Mouse (Mus musculus) limb, embryonic 11.5 days (tissue): ENCODE data around the gene Il13. TPM values are rescaled to one million over a fixed set of nuclear protein-coding genes. Genes with fewer than 3 reads are reported as not detected.

Experiments
- ATAC-seq: fragments of 200-750 bp; cut with Nextera tagmentation; 2 replicates; pipeline ENCODE4 v1.8.0; 2017; ENCODE audit warnings: low read depth; ENCODE audit not compliant: insufficient number of reproducible peaks, low FRiP score, low TSS enrichment
- DNase-seq: peaks from one replicate; pipeline ENCODE4 v3.0.0-alpha.2; 2015; ENCODE audit warnings: low spot score
- H3K27ac ChIP-seq: fragments of 300-500 bp; sonication (generic); replicated peaks from 2 replicates; pipeline ENCODE4 v1.5.1; 2014; ENCODE audit warnings: low read depth, mild to moderate bottlenecking, low read length
- H3K27me3 ChIP-seq: fragments of 300-500 bp; sonication (generic); 2 replicates; pipeline ENCODE4 v1.6.1; 2014; ENCODE audit warnings: mild to moderate bottlenecking, low read length, mixed read lengths; ENCODE audit not compliant: control insufficient read depth, insufficient read depth
- H3K36me3 ChIP-seq: fragments of 300-500 bp; sonication (generic); 2 replicates; pipeline ENCODE4 v1.6.1; 2014; ENCODE audit warnings: mild to moderate bottlenecking, low read length, moderate library complexity, mixed read lengths; ENCODE audit not compliant: control insufficient read depth, insufficient read depth
- H3K4me1 ChIP-seq: fragments of 300-500 bp; sonication (generic); 2 replicates; pipeline ENCODE4 v1.6.1; 2014; ENCODE audit warnings: low read length, mixed read lengths; ENCODE audit not compliant: control insufficient read depth, insufficient read depth
- H3K4me2 ChIP-seq: fragments of 300-500 bp; sonication (generic); 2 replicates; pipeline ENCODE4 v1.6.1; 2014; ENCODE audit warnings: low read depth, mild to moderate bottlenecking, moderate library complexity; ENCODE audit not compliant: severe bottlenecking
- H3K4me3 ChIP-seq: fragments of 300-500 bp; sonication (generic); 2 replicates; pipeline ENCODE4 v1.5.1; 2014; ENCODE audit warnings: low read depth, low read length
- H3K9ac ChIP-seq: fragments of 300-500 bp; sonication (generic); 2 replicates; pipeline ENCODE4 v1.6.1; 2014; ENCODE audit warnings: mild to moderate bottlenecking, low read length
- H3K9me3 ChIP-seq: fragments of 300-500 bp; sonication (generic); 2 replicates; pipeline ENCODE4 v1.6.1; 2016; ENCODE audit warnings: low read length; ENCODE audit not compliant: control insufficient read depth
- WGBS: fragments of 180-500 bp; shearing (Covaris S2); extraction: QIAGEN DNeasy Blood & Tissue Kit; methylation state at CpG from one replicate; pipeline ENCODE4 v1.1.7; 2014; 5-methylcytosine and 5-hydroxymethylcytosine counted together
- polyA plus RNA-seq: library from polyadenylated mRNA; unstranded; fragments of >200 nt; fragmentation: Nextera tagmentation; extraction: Ambion mirVana; gene quantifications from 2 replicates; pipeline ENCODE4 v1.2.1, GENCODE M21; 2014

Il13 gene
- polyA plus RNA-seq, 1 experiment from 2014 or later, result not detected

GRCm38 (mm10) chr11:53616748-53617558, 17.5 kb downstream of the Il13 start:
- H3K9ac ChIP-seq, result no peak overlapping the region
- H3K4me3 ChIP-seq, result no peak overlapping the region
- DNase-seq (no peak), ATAC-seq (no peak)
- no peak overlapping the region for H3K4me2 ChIP-seq
- no peaks in the 10 kb centered on the region for H3K4me1 ChIP-seq
- no peak overlapping the region for H3K27ac ChIP-seq
- no peaks in the 10 kb centered on the region for H3K36me3 ChIP-seq
- no peaks in the 10 kb centered on the region for H3K27me3 ChIP-seq
- 81% methylated on average over 8 of the region's 8 CpGs for WGBS
- H3K9me3 ChIP-seq, result no peaks in the 10 kb centered on the region

- DNase-seq, result no peak
- Histone ChIP-seq H3K4me3 (no peak overlapping the region), H3K27ac (no peak overlapping the region), H3K27me3 (no peaks in the 10 kb centered on the region), H3K36me3 (no peaks in the 10 kb centered on the region), H3K9me3 (no peaks in the 10 kb centered on the region), H3K9ac (no peak overlapping the region), H3K4me2 (no peak overlapping the region), H3K4me1 (no peaks in the 10 kb centered on the region)
- 94% methylated on average over 8 of the region's 8 CpGs for WGBS
- ATAC-seq, result no peak
Observed at GRCm38 (mm10) chr11:53615575-53615974, 18.9 kb downstream of the Il13 start.

GRCm38 (mm10) chr11:53615172-53615571, 19.3 kb downstream of the Il13 start:
- Histone ChIP-seq H3K9me3 (no peaks in the 10 kb centered on the region), H3K9ac (no peak overlapping the region), H3K4me1 (no peaks in the 10 kb centered on the region), H3K36me3 (no peaks in the 10 kb centered on the region), H3K4me3 (no peak overlapping the region), H3K27ac (no peak overlapping the region), H3K27me3 (no peaks in the 10 kb centered on the region), H3K4me2 (no peak overlapping the region)
- WGBS, result 72% methylated on average over 6 of the region's 6 CpGs
- ATAC-seq (no peak), DNase-seq (no peak)

- no peaks in the 10 kb centered on the region for H3K27me3 ChIP-seq
- no peak overlapping the region for H3K4me3 ChIP-seq
- H3K9me3 ChIP-seq, result no peaks in the 10 kb centered on the region
- no peak overlapping the region for H3K27ac ChIP-seq
- no peak for ATAC-seq
- DNase-seq, result no peak
- WGBS, result 83% methylated on average over 3 of the region's 3 CpGs
- H3K4me1 ChIP-seq, result no peaks in the 10 kb centered on the region
- no peak overlapping the region for H3K9ac ChIP-seq
- H3K4me2 ChIP-seq, result no peak overlapping the region
- H3K36me3 ChIP-seq, result no peaks in the 10 kb centered on the region
Observed at GRCm38 (mm10) chr11:53609672-53610071, 24.8 kb downstream of the Il13 start.

GRCm38 (mm10) chr11:53609231-53609630, 25.3 kb downstream of the Il13 start:
- Histone ChIP-seq H3K36me3 (no peaks in the 10 kb centered on the region), H3K4me3 (no peak overlapping the region), H3K9me3 (no peaks in the 10 kb centered on the region), H3K27me3 (no peaks in the 10 kb centered on the region), H3K4me1 (no peaks in the 10 kb centered on the region), H3K27ac (no peak overlapping the region), H3K4me2 (no peak overlapping the region), H3K9ac (no peak overlapping the region)
- WGBS, result 73% methylated on average over 6 of the region's 6 CpGs
- ATAC-seq, result no peak
- no peak for DNase-seq

- H3K27ac ChIP-seq, result no peak overlapping the region
- 9% methylated on average over 12 of the region's 12 CpGs for whole genome bisulfite sequencing
Observed at GRCm38 (mm10) chr11:53605609-53606008, 28.9 kb downstream of the Il13 start.

GRCm38 (mm10) chr11:53604983-53605382, 29.5 kb downstream of the Il13 start:
- Histone ChIP-seq H3K4me3 (no peak overlapping the region), H3K27me3 (no peaks in the 10 kb centered on the region), H3K27ac (no peak overlapping the region), H3K4me1 (no peaks in the 10 kb centered on the region), H3K36me3 (no peaks in the 10 kb centered on the region), H3K9me3 (no peaks in the 10 kb centered on the region), H3K4me2 (no peak overlapping the region), H3K9ac (no peak overlapping the region)
- 94% methylated on average over 3 of the region's 3 CpGs for WGBS
- DNase-seq (no peak), ATAC-seq (no peak)

More at GRCm38 (mm10) chr11:53605609-53606008, 28.9 kb downstream of the Il13 start:
- no peaks in the 10 kb centered on the region for H3K9me3 ChIP-seq
- no peak for ATAC-seq
- H3K4me3 ChIP-seq, result no peak overlapping the region
- no peaks in the 10 kb centered on the region for H3K27me3 ChIP-seq
- H3K4me2 ChIP-seq, result no peak overlapping the region
- no peak for DNase-seq
- no peak overlapping the region for H3K9ac ChIP-seq
- no peaks in the 10 kb centered on the region for H3K36me3 ChIP-seq
- H3K4me1 ChIP-seq, result no peaks in the 10 kb centered on the region

GRCm38 (mm10) chr11:53591116-53591515, 43.4 kb downstream of the Il13 start:
- H3K4me3 ChIP-seq, result no peak overlapping the region
- ATAC-seq, result no peak
- H3K4me1 ChIP-seq, result no peaks in the 10 kb centered on the region
- H3K4me2 ChIP-seq, result no peak overlapping the region
- no peak for DNase-seq
- H3K36me3 ChIP-seq, result peaks cover 3% of the 10 kb centered on the region; the same call in 1 of the 2 replicates
- H3K9me3 ChIP-seq, result no peaks in the 10 kb centered on the region
- H3K27ac ChIP-seq, result no peak overlapping the region
- H3K9ac ChIP-seq, result no peak overlapping the region
- 94% methylated on average over 5 of the region's 5 CpGs for WGBS
- no peaks in the 10 kb centered on the region for H3K27me3 ChIP-seq
